Mouse (Mus musculus): ENCODE measurements around the gene AL731706.2.
"Not testable (repeated sequence)": the region's sequence is repeated elsewhere in the genome, so short reads cannot be mapped to it uniquely, and the experiment has no call there.

AL731706.2 gene

DNA sequence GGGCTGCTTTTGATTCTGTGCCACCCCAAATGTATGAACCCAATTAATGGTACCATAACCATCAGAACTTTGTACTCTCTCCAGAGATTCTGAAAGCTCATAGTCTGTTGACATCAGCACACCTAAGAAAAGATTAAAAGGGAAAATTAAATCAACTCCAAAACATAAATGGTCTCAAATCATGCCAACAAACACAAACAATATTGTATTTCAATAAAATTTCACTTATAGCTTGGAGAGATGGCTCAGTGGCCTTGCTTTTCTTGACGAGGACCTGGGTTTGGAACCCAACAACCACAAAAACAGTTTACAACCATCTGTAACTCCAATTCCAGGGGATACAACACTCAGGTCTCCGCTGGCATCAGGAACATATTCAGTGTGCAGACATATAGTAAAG lies at the start of gene AL731706.2:
TSS of gene AL731706.2 (minus strand) at position 101 of the 400 bp plus-strand sequence.
- DNase-seq, result no peak

DNA sequence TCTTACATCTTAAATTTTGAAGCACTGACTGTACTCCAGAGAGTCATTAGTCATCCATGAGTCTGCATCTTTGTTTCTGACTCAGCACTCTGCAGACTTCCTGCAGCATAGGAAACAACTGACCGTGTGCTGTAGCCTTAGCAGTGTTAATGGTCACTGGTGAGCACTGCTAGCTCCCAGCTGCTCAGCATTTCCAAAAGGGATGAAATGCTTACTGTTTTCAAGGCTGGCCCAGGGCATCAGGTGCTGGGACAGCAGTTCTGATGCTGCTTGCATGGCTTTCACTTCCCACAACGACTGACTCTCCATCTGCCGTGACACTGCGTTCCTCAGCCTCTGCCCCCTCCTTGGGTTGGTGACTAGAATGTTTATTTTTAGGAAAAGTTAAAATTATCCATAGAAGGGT lies 35.5 kb upstream of the AL731706.2 start:
- DNase-seq, result peak; percentile 11

DNA sequence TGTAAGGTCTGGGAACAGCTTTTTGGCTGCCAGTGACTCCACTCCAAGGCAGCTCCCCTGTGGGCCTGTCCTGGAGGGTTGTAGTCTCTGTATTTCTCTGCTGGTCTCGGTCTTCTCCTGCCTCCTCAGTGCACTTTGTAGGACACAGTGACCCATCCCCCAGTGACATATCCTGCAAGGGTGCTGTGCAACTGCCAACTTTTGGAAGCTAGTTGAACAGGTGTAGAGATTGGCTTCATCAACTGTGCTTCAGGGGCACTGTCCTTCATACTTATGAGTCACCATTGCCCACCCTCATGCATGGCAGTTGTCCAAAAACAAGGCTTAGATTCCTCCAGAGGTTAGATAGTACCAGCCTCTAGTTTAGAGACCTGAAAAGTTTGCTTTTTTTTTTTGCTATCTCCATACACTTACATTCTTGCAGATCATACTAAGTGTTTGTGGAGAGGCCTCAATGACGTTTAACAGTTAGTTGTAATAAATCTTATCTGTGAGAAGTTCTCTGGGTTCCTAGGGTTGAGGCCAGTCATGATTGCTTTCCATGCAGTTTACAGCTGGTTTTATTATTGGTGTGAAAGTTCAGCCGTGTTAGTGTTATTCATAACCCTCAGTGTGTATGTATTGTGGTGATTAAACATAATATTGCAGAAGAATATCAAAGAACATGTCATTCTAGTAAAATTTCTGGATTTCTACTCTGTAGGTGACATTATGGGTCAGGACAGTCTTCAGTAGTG lies 34.9 kb upstream of the AL731706.2 start:
- DNase-seq, result no peak

DNA sequence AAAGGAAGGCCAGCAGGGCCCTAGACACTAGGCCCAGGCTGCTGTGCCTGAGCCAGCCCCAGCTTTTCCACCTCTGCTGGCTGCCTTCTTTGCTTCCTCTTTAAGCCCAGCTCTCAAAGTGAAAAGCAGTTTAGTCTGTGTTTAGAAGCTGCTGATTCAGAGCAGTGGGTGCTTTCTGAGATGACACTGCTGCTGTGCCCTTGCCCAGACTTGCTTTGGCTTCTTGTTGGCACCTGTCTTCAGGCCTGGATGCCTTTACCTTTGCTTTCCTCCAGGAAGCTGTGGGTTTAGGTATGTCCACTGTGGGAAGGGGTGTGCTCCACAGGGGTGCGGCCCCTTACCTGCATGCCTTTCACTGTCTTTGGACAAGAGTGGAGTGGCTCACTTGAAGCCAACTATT lies 34.0 kb upstream of the AL731706.2 start:
- no peak for DNase-seq

DNA sequence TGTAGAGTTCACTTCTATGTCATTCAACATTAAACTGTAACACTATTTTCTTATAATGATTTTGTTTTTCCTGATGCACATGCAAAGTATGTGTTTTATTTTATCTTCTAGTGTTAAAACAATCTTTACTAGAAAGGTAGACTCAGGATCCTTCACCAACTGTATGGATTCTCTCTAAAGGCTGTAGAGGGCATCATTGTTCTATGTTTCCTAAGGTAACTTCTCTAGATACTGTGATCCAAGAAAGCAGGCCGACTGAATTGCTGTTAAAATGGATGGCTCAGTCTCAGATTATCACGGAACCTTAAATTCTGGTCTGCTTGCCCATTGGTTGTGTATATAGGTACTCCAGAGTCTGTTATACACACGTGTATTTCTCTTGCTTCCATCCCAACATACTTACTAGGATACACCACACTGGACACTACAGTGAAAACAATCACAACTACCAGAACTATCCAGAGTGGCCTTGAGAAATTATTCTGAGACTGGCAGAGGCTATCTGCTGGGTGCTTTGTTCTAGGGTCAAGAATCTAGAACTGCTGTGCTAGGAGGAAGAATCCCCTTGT lies 28.9 kb upstream of the AL731706.2 start:
- peak; percentile 47 for DNase-seq

DNA sequence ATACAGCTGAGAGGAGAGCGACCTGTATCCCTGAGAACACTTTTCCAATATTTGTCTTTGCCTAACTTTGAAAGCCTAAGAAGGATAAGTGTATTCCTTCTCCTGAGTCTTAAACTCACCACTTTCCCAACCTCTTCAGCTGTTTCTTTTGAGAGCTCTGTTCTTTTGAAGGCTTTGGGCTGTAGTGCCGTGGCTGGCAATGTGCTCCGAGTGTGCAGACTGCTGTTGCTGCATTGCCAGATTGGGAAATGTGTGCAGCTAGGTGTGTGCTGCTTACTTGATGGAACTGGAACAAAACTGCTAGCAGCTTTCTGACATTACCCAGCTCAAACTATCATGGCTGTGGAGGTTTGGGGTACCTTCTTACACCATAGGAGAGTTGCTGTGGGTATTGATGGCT lies 27.5 kb upstream of the AL731706.2 start:
- no peak for DNase-seq

DNA sequence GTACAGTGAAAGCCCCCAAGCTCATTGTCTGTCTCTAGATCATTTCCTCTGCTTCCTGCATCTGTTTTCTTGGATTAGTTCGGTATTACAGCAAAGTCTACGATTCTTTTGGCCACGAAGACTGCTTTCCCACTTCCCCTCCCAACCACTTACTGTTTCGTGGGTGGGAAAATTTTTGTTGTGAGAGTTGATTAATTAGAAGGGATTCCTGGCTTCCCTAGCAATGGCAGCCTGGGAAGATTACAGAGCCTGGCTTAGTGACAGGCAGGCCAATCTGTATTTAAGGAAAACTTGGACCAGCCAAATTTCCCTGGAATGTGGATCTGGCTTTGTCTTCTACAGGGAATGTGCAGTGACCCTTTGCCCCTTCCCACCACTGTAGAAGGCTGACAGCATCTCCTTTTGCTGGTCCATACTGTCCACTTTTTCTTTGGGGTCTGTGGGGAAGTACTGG lies 26.5 kb upstream of the AL731706.2 start:
- peak; percentile 35 for DNase-seq

DNA sequence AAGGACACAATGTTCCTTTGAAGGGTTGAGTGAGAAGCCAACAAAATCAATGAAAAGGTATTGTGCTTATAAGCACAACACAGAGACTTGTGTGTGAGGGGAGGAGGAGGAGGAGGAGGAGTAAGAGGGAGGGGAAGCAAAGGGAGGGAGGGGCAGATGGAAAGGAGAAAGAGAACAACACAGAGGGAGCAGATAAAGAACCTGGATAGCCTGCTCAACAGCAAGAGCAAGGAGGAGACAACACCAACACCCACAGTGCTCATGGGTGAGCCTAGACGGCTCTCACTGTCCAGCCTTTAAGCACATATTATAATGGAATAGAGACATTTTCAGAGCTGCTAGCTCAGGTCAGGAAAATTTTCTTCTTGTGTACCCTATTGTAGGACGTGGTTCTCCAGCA lies 23.8 kb upstream of the AL731706.2 start:
- no peak for DNase-seq

DNA sequence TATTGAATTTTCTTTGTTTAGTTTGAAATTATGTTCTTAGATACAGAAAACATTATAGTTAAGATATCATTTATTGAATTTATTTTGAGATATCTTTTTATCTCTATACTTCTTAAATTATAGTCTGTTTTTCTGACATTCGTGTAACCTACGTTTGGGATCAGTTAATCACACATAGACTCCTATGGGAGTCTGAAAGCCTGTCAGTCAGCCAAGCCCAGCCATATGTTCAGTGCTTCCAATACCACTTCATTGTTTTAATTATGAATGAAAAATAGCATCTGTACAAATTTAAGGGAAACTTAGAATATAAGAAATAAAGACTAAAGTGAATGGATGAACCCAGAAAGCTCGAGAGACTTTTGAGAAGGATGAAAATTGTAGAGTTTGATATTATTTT lies 23.1 kb upstream of the AL731706.2 start:
- no peak for DNase-seq

DNA sequence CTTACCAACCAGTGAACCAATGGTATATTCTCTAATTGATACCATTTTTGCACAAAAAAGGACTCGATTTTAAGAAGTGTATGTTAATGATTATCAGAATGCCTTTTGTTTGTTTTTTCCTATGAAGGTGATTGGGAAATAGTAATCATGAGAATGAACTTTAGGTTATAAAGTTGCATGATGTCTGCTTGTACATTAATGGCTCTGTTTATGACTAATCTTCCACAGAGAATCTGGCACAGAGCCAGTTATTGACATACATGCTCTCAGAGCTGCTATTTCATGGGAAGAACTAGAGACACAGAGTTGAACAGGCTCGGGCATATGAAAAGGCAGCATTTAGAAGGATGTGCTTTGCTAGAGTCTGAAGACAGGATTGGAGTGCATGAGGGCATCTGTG lies 10.7 kb upstream of the AL731706.2 start:
- DNase-seq, result no peak

DNA sequence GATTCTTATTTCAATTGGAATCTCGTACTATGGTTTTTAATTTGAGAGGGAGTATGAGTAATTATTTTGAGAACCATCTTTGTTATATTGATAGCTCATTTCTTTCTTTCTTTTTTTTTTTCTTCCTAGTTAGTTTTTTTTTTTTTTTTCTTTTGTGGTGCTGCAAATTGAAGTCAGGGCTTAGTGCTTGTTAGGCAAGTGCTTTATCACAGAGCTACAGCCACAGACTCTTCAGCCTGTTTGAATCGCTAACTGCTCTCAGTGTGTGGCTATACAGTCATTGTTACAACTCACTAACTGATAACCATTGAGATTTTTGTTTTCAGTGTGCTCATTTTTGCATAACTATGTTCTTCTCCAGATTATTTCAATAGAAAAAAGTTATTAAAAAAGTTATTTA lies 9.0 kb upstream of the AL731706.2 start:
- DNase-seq, result no peak

DNA sequence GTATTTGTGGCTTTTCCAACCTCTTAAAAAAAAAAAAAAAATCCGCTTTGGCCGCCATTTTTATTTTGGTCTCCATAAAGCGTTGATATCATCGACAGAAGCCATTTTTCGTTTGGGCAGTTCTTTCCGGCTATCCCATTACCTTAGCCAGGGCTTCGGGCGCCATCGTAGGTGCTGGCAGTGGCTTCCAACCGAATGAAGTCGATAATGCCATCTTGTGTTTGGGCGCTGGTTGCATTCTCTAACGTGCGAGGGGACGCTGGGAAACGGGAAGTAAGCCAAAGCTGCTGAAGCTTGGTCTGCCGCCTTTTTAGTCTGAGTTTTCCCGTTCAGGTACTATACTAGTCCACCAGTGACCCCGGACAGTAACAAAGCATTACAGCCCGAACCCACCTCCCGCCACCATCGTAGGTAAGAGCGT lies 6.5 kb upstream of the AL731706.2 start:
- peak; percentile 99 for DNase-seq

DNA sequence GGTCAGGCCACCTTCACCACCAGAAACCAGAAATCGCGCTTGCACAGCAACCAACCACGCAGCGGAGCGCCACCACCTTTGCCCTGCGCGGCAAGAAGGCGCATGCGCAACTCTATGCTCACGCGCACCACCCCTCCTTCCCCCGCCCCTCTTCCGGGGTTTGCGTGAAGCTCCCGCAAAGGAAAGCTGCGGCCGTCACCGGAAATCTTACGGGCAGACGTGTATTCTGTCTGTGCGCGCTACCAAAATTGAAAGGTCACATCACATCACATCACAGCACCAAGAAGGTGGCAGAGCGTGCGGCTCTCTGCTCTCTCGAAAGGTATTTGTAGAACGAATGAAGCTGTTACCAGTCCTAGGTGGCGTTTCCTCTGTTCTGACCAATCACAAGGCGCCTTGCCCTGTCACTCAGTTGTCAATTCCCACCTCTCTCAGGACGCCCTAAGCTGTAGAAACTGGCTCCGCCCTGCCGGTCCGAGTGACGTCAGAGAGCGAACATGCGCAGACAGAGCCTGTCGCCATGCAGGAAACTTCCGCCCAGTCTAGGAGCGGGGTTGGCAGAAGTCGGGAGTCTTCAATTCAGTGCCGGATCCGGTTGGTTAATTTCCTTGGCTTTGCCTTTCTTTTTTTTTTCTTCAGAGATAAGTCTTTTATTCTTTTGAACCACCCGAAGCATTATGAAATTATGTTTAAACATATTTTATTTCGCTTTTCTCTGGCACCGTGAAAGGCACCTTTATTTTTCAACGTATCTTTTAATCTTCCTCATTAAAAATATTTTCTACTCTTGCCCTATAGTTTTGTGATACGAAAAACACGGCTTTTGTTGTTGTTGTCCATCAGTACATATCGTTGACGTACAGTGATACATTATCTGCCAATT lies 5.8 kb upstream of the AL731706.2 start, which contains the start of the genes Slx4ip, AL731706.1 and Mkks:
TSS of gene Slx4ip (plus strand) at position 151 of the 883 bp plus-strand sequence.
TSS of gene AL731706.1 (minus strand) at position 322 of the 883 bp plus-strand sequence.
TSS of gene Mkks (minus strand) at position 322 of the 883 bp plus-strand sequence.
- DNase-seq, result peak; percentile 100

DNA sequence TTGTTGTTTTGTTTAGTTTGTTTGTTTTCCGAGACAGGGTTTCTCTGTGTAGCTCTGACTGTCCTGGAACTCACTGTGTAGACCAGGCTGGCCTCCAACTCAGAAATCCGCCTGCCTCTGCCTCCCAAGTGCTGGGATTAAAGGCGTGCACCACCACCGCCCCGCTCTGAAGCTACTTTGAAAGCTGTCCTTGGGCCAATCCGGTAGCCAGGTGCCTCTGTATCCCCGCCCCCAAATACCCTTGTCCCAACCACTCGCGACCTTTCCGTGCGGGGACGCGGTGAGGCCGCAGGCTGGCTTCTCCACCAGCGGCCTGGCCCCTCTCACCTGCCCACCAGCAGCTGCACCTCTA lies 5.2 kb upstream of the AL731706.2 start:
- not testable (repeated sequence) for DNase-seq

DNA sequence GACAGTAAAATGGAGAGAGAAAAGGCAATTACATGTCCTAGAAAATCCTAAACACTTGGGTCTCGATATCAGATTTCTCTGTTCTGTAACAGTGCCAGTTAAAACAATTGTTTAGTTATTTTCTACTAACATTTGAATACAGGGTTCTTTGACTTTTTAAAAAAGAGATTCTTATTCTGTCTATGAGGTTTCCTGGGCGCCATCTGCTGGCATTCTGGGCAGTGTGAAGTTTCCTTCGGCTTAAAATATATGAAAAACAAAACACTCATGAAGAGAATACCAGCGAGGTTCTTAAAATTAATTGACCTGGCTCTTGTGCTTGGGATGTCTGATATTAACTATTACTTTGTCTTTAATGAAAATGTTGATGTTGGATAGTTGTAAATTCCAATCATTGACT lies 1.4 kb upstream of the AL731706.2 start:
- DNase-seq, result peak; percentile 17

DNA sequence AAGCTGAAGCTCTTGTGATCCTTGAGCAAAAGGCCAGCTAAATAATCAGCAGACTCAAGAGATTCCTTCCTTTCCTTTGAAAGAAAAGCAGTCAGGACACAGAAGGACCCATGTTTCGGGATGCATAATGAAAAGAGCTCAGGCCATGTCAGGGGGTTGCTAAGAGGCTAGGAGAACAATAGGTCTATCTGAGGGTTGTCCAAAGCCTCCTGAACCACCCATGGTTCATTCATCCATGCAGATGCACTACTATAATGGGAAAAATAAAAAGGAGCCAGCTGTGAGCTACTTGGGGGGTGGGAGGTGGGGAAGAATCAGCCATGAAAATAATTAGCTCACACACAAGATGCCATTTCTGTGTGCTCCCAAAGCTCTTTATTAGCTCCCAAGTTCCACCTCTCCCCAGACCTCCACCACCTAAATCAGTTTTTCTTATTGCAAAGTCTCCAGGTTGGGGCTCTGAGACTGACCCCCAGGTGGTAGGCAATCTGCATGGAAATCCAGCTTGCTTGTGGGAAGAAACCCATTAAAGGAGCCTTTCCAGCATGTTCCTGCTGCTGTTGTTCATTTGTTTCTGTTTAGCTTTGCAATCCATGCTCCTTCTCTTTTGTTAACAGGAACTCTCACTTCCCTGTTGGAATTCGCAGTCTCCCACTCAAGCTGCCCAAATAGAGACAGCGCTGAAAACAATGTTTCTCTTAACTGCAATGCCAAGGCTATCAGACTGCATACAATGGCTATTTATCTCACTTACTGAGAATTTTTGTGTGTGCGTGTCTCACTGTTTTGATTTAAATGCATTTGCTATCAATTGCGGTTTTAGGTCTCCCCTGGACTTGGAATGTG lies 30.7 kb downstream of the AL731706.2 start:
- peak; percentile 56 for DNase-seq

DNA sequence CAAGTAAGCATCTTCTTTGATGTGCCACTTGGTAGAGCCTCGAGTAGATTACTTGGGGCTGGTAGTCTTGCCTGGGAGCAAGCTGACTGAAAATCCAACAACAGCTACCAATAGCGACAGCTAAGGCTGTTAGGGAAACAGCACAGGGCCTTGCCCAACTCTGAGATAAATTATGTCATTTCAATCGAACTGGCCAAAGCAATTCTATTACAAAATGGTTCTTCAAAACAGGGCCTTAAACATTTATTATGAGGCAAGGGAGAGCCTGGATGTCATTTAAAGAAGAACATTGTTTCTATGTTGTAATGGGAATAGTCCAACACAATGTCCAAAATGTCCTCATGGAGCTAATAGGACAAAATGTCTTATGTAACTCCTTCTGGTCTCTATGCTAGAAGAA lies 35.1 kb downstream of the AL731706.2 start:
- DNase-seq, result no peak

DNA sequence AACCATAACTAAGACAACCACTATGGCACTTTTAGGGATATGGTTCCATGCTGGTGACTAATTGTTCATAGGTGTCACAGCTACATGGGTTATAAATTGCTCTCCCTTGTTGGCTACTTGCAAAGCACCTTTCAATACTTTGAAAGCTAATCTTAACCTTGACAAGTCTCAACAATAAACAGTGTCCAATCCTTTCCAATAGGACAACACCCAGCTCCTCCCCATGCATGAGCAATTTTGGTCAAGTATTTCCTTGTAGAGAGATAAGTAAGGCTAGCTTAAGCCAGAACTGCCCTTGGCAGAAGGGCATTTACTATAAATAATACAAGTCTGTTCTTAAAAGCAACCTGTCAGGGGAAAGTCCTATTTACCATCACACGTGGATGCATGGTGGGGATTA lies 47.5 kb downstream of the AL731706.2 start:
- no peak for DNase-seq

DNA sequence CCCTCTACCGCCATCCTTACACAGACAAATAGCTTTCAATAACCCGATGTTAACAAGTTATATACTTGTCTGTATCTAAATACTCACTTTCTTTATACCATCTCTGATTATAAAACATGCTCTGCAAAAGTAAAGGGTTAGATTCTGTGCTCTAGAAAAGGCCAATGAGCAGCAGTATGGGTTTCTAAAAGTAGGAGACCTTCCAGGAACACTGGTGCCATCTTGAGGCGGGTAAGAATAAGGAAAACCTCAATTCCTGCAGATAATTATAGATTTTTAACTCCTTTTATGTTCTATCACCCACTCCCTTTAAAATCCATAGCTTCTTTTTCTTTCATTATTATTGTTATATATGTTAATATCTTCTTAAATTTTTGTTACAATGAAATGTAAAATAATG lies 49.6 kb downstream of the AL731706.2 start:
- DNase-seq, result peak; percentile 7
